Mouse (Mus musculus) splenic B cell, adult 2 months (primary cell): ENCODE measurements around the gene Men1.
"Not testable (repeated sequence)": the region's sequence is repeated elsewhere in the genome, so short reads cannot be mapped to it uniquely, and the experiment has no call there.

Source experiments
- DNase-seq: peaks from one replicate; pipeline ENCODE4 v3.0.0-alpha.2; 2011; ENCODE audit warnings: low read depth, low spot score
- H3K27me3 ChIP-seq: 2 replicates; pipeline ENCODE4 v1.6.1; 2012; ENCODE audit warnings: mild to moderate bottlenecking, low read length, moderate library complexity, mixed read lengths; ENCODE audit not compliant: control insufficient read depth, poor library complexity, insufficient read depth, severe bottlenecking
- H3K36me3 ChIP-seq: 2 replicates; pipeline ENCODE4 v1.6.1; 2012; ENCODE audit warnings: mild to moderate bottlenecking, low read length, moderate library complexity, mixed read lengths; ENCODE audit not compliant: control insufficient read depth, poor library complexity, insufficient read depth, severe bottlenecking

The Men1 gene

DNA sequence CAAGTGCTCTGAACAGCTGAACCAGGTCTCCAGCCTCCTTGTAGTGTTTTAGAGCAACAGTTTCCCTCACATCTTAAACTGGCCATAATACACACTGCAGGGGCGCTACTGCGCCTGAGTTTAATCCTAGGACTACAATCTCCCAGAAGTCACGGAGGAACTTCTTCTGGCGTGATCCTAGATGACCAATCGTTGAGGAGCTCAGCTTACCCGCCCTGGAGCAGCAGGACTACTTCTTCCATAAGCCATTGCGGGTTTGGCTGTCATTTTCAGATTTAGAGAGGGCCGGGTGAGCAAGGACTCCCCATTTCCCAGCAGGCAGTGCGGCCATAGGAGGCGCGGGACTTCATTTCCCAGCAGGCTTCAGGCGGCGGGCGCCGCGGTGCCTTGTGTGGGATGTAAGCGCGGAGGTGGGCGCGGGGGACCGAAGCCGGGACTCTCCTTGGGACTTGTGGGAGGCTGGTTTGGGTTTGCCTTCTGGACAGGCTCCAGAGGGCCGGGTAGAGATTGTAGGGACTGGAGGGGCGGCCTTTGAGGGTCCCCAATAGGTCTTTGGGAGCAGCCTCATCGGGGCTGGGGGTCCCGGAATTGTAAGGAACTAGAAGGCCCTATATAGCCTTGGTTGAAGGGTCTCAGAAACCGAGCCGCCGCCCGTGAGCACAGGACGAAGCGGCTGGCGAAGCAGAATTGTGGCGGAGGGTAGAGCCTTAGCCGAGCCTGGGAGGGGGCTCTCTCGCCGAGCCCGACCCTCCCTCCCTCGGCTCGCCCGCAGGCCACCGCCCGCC lies at the start of gene Men1:
TSS of gene Men1 (plus strand) at position 307 of the 785 bp plus-strand sequence.
- no peaks in the 10 kb centered on the region for H3K27me3 ChIP-seq
- DNase-seq, result peak; percentile 91
- H3K36me3 ChIP-seq, result peaks cover 3% of the 10 kb centered on the region; the same call in 1 of the 2 replicates

DNA sequence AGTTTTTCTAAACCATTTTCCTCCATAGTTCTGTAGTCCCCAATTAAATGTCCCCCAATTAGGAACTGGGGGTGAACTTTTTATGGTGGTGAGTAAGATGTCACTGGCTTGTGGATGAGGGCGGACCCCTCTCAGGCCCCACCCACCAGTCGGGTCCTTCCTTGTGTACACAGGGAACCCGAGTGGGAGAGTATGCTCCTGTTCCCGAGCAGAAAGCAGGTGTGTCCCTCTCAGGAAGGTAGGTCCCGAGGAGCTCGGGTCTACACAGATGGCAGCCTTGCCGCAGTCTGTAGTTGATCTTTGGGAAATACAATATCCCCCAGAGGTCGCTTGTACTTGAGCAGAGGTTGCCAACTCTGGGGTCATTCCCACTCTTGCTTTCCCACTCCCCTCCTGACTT lies 49.6 kb upstream of the Men1 start:
- peaks cover 9% of the 10 kb centered on the region for H3K36me3 ChIP-seq
- H3K27me3 ChIP-seq, result no peaks in the 10 kb centered on the region
- DNase-seq, result no peak

DNA sequence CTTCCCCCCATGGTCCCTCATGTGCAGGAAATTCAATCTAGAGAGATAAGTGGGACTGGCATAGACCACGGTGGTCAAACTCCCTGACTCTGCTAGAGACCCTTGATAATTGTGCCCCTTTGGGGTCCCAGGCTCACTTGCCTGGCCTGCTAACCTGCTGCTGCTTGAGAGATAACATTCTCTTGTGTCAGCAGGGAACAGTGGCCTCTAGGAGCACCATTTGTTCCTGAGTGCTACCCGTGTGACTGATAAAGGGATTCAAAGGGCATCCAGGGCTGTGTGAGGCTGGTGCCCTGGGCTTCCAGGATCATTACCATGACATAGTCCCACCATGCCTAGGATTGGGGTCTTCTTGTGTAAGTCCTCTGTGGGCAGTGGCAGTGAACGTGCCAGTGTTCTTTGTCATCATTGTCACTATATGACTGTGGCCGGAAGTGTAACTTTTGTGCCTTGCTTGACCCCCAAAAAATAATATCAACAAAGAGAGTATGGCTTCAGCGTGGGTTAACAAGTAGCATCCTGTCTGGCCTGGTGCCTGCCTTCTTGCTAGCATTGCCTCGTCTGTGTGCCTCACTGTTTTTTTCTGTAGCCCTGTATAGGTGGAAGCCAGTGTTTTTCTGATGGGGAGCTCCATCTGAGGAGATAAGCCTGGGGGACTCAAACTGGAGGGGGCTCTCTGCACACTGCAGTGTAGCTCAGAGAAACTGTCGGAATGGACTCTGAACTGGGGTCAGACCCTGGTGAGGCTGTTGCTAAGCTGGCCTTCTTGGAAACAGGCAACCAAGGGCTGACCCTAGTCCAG lies 48.9 kb upstream of the Men1 start:
- no peak for DNase-seq
- no peaks in the 10 kb centered on the region for H3K27me3 ChIP-seq
- H3K36me3 ChIP-seq, result peaks cover 9% of the 10 kb centered on the region

DNA sequence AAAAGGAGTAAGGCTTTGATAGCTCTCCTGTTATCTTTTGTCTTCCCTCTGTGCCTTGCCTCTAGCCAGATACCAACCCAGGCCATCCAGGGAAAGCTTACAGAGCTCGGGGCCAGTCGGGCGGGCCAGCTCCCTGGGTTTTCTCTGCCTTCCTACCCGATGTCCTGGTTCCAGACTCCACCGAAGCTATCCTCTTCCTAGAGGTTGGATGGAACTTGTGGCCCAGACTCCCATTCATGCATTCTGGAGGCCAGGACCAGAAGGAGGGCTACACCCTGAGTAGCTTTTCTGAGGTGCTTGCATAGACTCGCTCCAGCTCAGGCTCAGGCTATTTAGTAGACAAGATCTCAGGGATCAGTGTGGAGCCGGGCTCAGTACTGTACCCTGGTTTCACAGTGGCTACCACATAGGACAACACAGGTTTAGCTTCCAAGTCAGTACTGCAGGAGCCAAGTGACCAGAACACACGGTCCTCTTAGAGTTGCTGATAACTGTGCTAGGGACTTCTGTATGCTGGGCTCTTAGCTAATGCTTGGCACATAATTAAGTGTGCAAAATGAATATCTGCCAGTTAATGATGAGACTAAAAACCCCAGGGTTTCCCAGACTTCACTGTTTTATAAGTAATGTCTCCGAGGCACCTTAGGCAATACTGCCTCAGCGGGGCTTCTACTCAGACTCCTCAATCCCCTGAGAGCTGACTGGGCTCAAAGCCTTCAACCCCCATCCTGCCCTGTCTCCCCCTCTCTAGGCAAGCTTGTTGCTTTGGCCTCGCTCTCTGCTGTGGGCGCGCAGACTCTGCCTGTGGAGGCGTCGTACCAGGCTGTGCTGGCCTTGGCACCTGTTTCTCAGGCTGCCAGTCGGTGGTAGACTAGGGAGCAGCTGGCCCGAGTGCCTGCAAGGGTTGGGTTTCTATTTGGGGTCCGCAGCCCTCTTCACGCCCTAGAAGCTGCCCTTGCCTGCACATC lies 48.1 kb upstream of the Men1 start:
- Histone ChIP-seq H3K36me3 (peaks cover 9% of the 10 kb centered on the region), H3K27me3 (no peaks in the 10 kb centered on the region)
- no peak for DNase-seq

DNA sequence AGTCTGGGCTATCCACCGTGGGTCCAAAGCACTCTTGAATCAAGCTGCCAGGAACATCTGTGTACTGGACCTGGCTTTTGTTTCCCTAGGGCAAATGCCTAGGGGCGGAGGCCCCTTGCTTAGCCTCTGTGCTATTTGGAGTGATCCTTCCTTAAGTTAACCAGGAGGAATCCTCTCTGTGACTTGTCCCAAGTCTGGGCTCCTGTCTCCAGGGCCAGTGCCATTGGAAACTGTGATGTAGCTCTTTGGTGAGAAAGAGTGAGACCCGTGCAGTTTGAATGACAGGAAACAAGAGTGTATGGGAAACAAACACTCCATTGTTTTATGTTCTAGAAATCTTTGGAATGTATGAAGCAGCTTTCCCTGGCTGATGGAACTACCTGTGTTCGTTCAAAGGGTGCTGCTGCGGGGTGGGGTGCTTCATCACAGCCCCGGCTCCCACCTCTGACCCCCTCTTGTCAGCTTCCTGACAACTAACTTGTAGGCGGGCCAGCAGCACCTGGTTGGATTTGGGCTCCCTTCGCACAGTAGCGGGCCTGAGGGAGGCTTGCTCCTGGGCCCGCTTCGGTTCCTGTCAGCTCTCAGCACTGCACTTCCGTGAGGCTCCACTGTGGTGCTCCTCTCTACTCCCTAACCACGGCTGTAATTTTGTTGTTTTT lies 46.4 kb upstream of the Men1 start:
- DNase-seq, result no peak
- H3K36me3 ChIP-seq, result peaks cover 4% of the 10 kb centered on the region
- H3K27me3 ChIP-seq, result no peaks in the 10 kb centered on the region

DNA sequence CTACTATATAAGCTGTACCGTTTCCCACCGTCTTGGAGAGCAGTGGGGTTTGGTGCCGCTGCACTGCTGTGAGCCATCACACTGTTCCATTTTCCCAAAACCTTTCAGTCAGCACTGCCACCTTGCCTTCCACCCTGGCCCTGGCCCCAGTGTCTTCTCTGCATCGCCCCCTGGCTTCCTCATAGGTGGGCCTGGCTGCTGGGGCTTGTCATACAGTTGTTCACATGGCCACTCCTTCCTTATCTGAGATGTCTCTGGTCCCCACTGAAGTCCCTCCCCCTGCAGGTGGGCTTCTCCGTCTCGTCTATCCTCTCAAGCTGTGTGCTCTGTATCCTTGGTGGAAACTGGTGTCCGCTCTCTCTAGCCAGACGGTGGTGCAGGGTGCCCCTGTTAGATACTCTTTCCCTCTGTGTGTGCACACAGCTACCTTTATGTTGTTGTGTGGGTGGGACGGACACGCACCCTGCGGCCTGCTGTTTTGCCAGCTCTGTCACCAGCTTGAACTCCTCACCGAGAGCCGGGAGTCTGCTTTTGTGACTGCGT lies 45.0 kb upstream of the Men1 start:
- no peak for DNase-seq
- no peaks in the 10 kb centered on the region for H3K27me3 ChIP-seq
- peaks cover 3% of the 10 kb centered on the region for H3K36me3 ChIP-seq

DNA sequence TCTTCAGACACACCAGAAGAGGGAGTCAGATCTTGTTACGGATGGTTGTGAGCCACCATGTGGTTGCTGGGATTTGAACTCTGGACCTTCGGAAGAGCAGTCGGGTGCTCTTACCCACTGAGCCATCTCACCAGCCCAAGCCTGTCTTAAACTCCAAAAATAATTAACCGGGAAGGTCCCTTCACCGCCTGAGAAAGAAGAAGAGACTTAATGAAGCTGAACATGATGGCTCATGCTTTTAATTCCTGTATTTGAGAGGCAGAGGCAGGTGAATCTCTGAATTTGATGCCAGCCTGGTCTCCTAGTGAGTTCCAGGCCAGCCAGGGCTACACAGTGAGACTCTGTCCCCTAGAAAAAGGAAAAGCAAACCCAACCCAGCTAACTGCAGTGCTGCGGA lies 44.1 kb upstream of the Men1 start:
- peaks cover 11% of the 10 kb centered on the region for H3K36me3 ChIP-seq
- not testable (repeated sequence) for H3K27me3 ChIP-seq, DNase-seq

DNA sequence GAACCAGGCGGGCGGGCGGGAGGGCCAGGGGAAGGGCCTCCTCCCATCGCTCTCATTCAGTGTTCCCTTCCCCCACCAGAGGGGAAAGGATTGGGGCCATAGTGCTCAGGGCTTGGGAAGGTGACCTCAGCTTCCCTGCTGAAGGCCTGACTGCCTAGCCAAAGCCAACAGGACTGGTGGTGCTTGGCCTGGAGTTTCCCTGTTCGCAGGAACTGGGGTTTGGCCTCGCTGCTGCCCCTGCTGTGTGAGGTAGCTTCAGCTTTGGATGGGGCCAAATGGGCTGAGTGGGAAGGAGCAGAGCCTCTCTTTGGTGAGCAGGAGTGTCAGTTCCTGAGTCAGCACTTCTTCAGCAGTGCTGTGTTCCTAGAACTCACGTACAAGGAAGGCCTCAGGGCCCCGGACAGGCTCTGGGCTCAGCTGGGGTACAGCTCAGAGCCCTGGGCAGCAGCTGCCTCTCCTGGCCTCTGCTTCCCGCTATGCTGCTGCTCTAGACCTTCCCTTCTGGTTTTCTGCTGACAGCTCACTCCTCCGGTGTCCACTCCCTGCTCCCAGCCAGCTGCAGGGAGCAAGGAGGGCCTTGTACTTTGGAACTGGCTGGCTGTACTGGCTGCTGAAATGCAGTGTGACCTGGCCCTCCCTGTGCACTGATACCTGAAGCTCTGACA lies 43.5 kb upstream of the Men1 start:
- DNase-seq, result no peak

DNA sequence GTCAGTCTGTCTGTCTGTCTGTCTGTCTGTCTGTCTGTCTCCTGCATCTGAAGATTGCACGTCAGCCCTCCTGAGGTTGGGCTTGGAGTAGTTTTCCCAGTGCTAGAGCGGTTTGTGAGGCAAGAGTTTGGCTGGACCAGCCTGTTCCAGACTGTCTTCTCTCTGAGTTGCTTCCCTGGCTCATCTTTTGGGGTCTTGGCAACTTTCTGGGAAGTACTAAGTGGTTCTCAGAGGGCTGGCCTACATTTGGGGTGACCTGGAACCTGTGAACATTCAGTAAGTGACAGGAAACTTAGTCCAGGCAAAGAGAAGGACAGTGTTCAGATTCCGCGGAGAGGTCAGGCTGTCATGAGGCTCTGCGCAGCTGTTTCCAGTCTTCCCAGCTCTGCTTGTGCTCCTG lies 42.5 kb upstream of the Men1 start:
- H3K27me3 ChIP-seq, result no peaks in the 10 kb centered on the region
- no peak for DNase-seq
- H3K36me3 ChIP-seq, result peaks cover 9% of the 10 kb centered on the region

More for the DNA sequence above, 43.5 kb upstream of the Men1 start:
- Histone ChIP-seq H3K36me3 (peaks cover 9% of the 10 kb centered on the region), H3K27me3 (no peaks in the 10 kb centered on the region)

DNA sequence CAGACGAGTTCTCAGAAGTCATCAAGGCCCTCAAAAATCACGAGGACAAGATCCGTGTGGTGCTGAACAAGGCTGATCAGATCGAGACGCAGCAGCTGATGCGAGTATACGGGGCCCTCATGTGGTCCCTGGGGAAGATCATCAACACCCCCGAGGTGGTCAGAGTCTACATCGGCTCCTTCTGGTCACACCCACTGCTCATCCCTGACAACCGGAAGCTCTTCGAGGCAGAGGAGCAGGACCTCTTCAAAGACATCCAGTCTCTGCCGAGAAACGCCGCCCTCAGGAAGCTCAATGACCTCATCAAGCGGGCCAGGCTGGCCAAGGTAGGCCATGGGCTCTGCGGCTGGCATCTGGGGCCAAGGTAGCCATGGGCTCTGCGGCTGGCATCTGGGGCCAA lies 40.5 kb upstream of the Men1 start:
- DNase-seq, result no peak
- peaks cover 15% of the 10 kb centered on the region for H3K36me3 ChIP-seq
- no peaks in the 10 kb centered on the region for H3K27me3 ChIP-seq

DNA sequence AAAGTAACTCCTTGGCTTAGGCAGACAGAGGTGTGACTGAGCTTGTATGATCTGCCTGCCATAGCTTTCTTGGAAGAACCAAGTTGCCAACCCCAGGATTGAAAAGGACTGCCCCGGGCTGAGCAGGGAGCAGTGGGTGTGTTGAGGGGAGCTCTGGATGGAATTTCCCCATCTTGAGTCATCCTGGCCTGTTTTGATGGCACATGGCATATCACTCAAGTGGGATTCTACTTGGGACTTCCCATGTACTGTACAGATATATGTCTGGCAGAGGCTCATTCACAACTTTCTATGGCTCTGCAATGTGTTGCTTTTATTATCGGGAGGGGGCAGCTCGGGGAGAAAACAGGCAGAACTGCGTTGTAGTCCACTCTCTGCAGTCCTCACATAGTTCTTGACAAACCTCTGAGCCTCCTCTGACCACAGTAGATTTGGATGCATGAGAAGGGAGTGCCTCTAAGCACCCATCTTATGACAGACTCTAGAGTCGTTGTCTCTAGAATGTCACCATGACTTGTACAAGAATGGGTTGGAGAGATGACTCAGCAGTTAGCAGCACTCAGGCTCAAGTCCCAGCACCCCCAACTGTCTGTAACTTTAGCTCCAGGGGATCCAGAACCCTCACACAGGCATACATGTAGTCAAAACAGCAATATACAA lies 38.1 kb upstream of the Men1 start:
- no peak for DNase-seq
- peaks cover 15% of the 10 kb centered on the region for H3K36me3 ChIP-seq

DNA sequence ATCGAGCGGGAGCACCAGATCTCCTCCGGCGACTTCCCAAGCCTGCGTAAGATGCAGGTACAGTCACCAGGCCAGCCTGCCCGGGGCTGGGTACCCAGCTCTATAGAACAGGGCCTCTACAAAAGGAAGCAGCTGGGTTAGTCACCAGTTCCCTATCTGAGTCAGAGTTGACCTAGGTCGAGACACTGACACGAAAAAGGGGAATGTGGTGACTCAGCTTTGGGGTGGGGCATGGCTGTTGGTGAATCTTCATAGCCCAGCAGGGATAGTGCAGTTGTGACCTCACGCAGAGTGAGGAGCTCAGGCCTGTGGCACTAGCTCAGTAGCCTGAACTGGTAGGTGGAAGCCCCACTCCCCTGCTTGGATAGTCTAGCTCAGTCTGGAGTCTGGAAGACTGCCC lies 37.1 kb upstream of the Men1 start:
- Histone ChIP-seq H3K27me3 (no peaks in the 10 kb centered on the region), H3K36me3 (peaks cover 15% of the 10 kb centered on the region)
- peak; percentile 42 for DNase-seq

More for the DNA sequence above, 38.1 kb upstream of the Men1 start:
- no peaks in the 10 kb centered on the region for H3K27me3 ChIP-seq

DNA sequence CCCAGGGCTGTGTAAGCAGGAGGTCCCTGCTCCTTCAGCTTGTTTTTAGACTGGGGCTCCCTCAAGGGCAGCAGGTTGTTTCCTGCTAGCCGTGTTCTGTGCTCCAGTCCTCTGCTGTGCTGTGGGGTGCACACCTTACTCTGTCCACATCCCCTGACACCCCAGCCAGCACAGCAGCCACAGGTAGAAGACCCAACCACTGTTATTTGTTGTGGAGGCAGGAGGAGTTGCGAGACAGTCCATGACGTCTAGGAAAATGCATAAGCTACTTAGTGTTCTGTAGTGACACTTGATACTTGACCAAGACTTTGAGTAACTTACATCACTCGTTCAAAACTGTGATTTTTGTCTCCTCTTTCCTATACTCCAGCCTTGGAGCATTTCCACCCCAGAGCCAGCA lies 35.8 kb upstream of the Men1 start:
- Histone ChIP-seq H3K27me3 (no peaks in the 10 kb centered on the region), H3K36me3 (peaks cover 15% of the 10 kb centered on the region)
- no peak for DNase-seq
